Mouse (Mus musculus): ENCODE measurements around the gene Zfand3.

DNA sequence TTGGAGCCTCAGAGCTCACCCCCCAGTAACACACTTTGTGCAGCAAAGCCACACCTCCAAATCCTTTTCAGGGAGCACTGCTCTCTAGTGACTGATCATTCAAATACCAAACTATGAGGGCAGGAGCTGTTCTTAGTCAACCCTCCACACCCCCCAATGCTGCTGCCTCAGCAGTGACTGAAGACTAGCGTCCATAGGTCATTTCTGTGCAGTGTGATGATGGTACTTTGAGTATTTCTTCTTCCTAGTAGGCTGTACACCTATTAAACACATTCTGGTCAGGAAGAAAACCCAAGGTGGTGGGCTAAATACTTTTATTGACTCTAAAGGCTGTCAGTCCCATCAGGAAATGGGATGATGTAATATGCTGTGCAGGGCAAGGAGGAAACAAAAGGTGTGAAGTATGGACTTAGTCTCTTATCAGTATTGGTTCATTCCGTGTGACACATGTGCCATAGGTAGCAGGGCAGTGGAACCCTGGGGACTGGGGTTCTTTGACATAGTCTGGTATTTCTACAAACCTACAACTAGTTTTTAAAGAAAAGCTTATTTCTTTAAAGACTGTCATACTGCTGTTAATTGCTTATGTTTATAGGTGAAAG lies 88.7 kb downstream of the Zfand3 start:
- TF ChIP-seq CTCF (IDR thresholded peaks at IDR 0.05; ENCODE audit: insufficient read depth, low read length) = no peak
- no peak for TF ChIP-seq POLR2A (IDR thresholded peaks at IDR 0.05; ENCODE audit: borderline replicate concordance, extremely low read depth, low read depth, low read length)
